Mouse (Mus musculus): ENCODE results near the gene Telo2. TPM values are rescaled to one million over a fixed set of nuclear protein-coding genes. Genes with fewer than 3 reads are reported as not detected.
A peak's percentile ranks its signal among the peaks of the same experiment; 100 is the strongest.

Telo2 gene
- total and polyA plus RNA-seq, 3 experiments, result 12.1 to 13.5 (median 12.7) TPM

GRCm38 (mm10) chr17:25077771-25078372, 37.9 kb downstream of the Telo2 start:
- no peaks in the 10 kb centered on the region for H3K27me3 ChIP-seq (ENCODE audit: control insufficient read depth, insufficient read depth, low read length)
- H3K4me1 ChIP-seq (ENCODE audit: control insufficient read depth, insufficient read depth, low read length), result peaks cover 19% of the 10 kb centered on the region
- peaks cover 7% of the 10 kb centered on the region for H3K36me3 ChIP-seq (ENCODE audit: control insufficient read depth, insufficient read depth, low read length)
- DNase-seq, result peak; percentile 81 to 84
- H3K4me3 ChIP-seq, result peak overlapping the region; percentile 81
- peak overlapping the region; percentile 90 for H3K9ac ChIP-seq (ENCODE audit: low read depth, low read length)
- H3K27ac ChIP-seq, result peak overlapping the region; percentile 99
- intact Hi-C loops (cut with DNase I), result loop anchor here (10.0 kb wide), 1 partner anchor 433 kb away; no protein-coding TSS in a partner anchor
- TF ChIP-seq POLR2A (IDR thresholded peaks at IDR 0.05; ENCODE audit: insufficient read depth, low read depth, low read length) (peak; percentile 52; the same call in 1 of the 2 replicates), CTCF (IDR thresholded peaks at IDR 0.05) (no peak), EP300 (IDR thresholded peaks at IDR 0.05; ENCODE audit: insufficient read depth, low read depth, low read length) (0 out of 2 replicates have a peak, but pooled peaks have one; percentile 43)
- WGBS, result 17% methylated on average over 13 of the region's 13 CpGs
- peaks cover 3% of the 10 kb centered on the region for H3K79me2 ChIP-seq (replicated peaks; ENCODE audit: control insufficient read depth, insufficient read depth, low read length)

GRCm38 (mm10) chr17:25076906-25077305, 38.9 kb downstream of the Telo2 start:
- TF ChIP-seq POLR2A (IDR thresholded peaks at IDR 0.05; ENCODE audit: insufficient read depth, low read depth, low read length) (no peak), EP300 (IDR thresholded peaks at IDR 0.05; ENCODE audit: insufficient read depth, low read depth, low read length) (no peak), CTCF (IDR thresholded peaks at IDR 0.05) (no peak)
- Histone ChIP-seq H3K27ac (peak overlapping the region; percentile 99), H3K36me3 (ENCODE audit: control insufficient read depth, insufficient read depth, low read length) (peaks cover 9% of the 10 kb centered on the region), H3K4me1 (ENCODE audit: control insufficient read depth, insufficient read depth, low read length) (peaks cover 18% of the 10 kb centered on the region), H3K79me2 (replicated peaks; ENCODE audit: control insufficient read depth, insufficient read depth, low read length) (peaks cover 3% of the 10 kb centered on the region), H3K9ac (ENCODE audit: low read depth, low read length) (peak overlapping the region; percentile 60), H3K27me3 (ENCODE audit: control insufficient read depth, insufficient read depth, low read length) (no peaks in the 10 kb centered on the region), H3K4me3 (peak overlapping the region; percentile 81)
- intact Hi-C loops (cut with DNase I), result loop anchor here (10.0 kb wide), 1 partner anchor 432 kb away; no protein-coding TSS in a partner anchor
- 60% methylated on average over 4 of the region's 4 CpGs for WGBS
- no peak for DNase-seq

- intact Hi-C loops (cut with DNase I), result no loop called here
- H3K27me3 ChIP-seq (ENCODE audit: control insufficient read depth, insufficient read depth, low read length), result no peaks in the 10 kb centered on the region
- H3K4me1 ChIP-seq (ENCODE audit: control insufficient read depth, insufficient read depth, low read length), result peaks cover 51% of the 10 kb centered on the region
- TF ChIP-seq EP300 (IDR thresholded peaks at IDR 0.05; ENCODE audit: insufficient read depth, low read depth, low read length) (no peak), POLR2A (IDR thresholded peaks at IDR 0.05; ENCODE audit: insufficient read depth, low read depth, low read length) (no peak), CTCF (IDR thresholded peaks at IDR 0.05) (no peak)
- peaks cover 39% of the 10 kb centered on the region for H3K36me3 ChIP-seq (ENCODE audit: control insufficient read depth, insufficient read depth, low read length)
- WGBS, result 39% methylated on average over 2 of the region's 2 CpGs
- H3K9ac ChIP-seq (ENCODE audit: low read depth, low read length), result no peak overlapping the region
- H3K27ac ChIP-seq, result peak overlapping the region; percentile 96
- peak overlapping the region; percentile 28; the same call in 1 of the 2 replicates for H3K4me3 ChIP-seq
- DNase-seq, result no peak
- peaks cover 2% of the 10 kb centered on the region; the same call in 1 of the 2 replicates for H3K79me2 ChIP-seq (replicated peaks; ENCODE audit: control insufficient read depth, insufficient read depth, low read length)
These were observed 47.1 kb downstream of the Telo2 start for GRCm38 (mm10) chr17:25068690-25069089.

- H3K4me1 ChIP-seq (ENCODE audit: control insufficient read depth, insufficient read depth, low read length), result peaks cover 55% of the 10 kb centered on the region
- DNase-seq, result peak; percentile 70 to 83
- H3K9ac ChIP-seq (ENCODE audit: low read depth, low read length), result peak overlapping the region; percentile 43
- intact Hi-C loops (cut with DNase I), result no loop called here
- TF ChIP-seq CTCF (IDR thresholded peaks at IDR 0.05) (no peak), EP300 (IDR thresholded peaks at IDR 0.05; ENCODE audit: insufficient read depth, low read depth, low read length) (peak; percentile 98), POLR2A (IDR thresholded peaks at IDR 0.05; ENCODE audit: insufficient read depth, low read depth, low read length) (peak; percentile 67)
- H3K36me3 ChIP-seq (ENCODE audit: control insufficient read depth, insufficient read depth, low read length), result peaks cover 42% of the 10 kb centered on the region
- H3K27ac ChIP-seq, result peak overlapping the region; percentile 96
- no peaks in the 10 kb centered on the region for H3K27me3 ChIP-seq (ENCODE audit: control insufficient read depth, insufficient read depth, low read length)
- 19% methylated on average over 8 of the region's 8 CpGs for WGBS
- peaks cover 2% of the 10 kb centered on the region; the same call in 1 of the 2 replicates for H3K79me2 ChIP-seq (replicated peaks; ENCODE audit: control insufficient read depth, insufficient read depth, low read length)
- H3K4me3 ChIP-seq, result peak overlapping the region; percentile 26
These were observed 48.3 kb downstream of the Telo2 start for GRCm38 (mm10) chr17:25067442-25067851.

- peaks cover 44% of the 10 kb centered on the region for H3K36me3 ChIP-seq (ENCODE audit: control insufficient read depth, insufficient read depth, low read length)
- peaks cover 2% of the 10 kb centered on the region; the same call in 1 of the 2 replicates for H3K79me2 ChIP-seq (replicated peaks; ENCODE audit: control insufficient read depth, insufficient read depth, low read length)
- peaks cover 56% of the 10 kb centered on the region for H3K4me1 ChIP-seq (ENCODE audit: control insufficient read depth, insufficient read depth, low read length)
- peak; percentile 53 to 58 for DNase-seq
- intact Hi-C loops (cut with DNase I), result no loop called here
- H3K4me3 ChIP-seq, result peak overlapping the region; percentile 26
- H3K9ac ChIP-seq (ENCODE audit: low read depth, low read length), result peak overlapping the region; percentile 18; the same call in 1 of the 2 replicates
- TF ChIP-seq CTCF (IDR thresholded peaks at IDR 0.05), result no peak
- peak; percentile 76; the same call in 1 of the 2 replicates for TF ChIP-seq POLR2A (IDR thresholded peaks at IDR 0.05; ENCODE audit: insufficient read depth, low read depth, low read length)
- TF ChIP-seq EP300 (IDR thresholded peaks at IDR 0.05; ENCODE audit: insufficient read depth, low read depth, low read length), result 0 out of 2 replicates have a peak, but pooled peaks have one; percentile 44
- 59% methylated on average over 7 of the region's 7 CpGs for WGBS
- H3K27ac ChIP-seq, result peak overlapping the region; percentile 96
- no peaks in the 10 kb centered on the region for H3K27me3 ChIP-seq (ENCODE audit: control insufficient read depth, insufficient read depth, low read length)
These were observed 49.2 kb downstream of the Telo2 start for GRCm38 (mm10) chr17:25066595-25066994.

GRCm38 (mm10) chr17:25065189-25065588, 50.6 kb downstream of the Telo2 start:
- Histone ChIP-seq H3K4me1 (ENCODE audit: control insufficient read depth, insufficient read depth, low read length) (peaks cover 51% of the 10 kb centered on the region), H3K9ac (ENCODE audit: low read depth, low read length) (no peak overlapping the region), H3K27ac (peak overlapping the region; percentile 96), H3K79me2 (replicated peaks; ENCODE audit: control insufficient read depth, insufficient read depth, low read length) (no peaks in the 10 kb centered on the region; the same call in 1 of the 2 replicates), H3K4me3 (no peak overlapping the region), H3K27me3 (ENCODE audit: control insufficient read depth, insufficient read depth, low read length) (no peaks in the 10 kb centered on the region), H3K36me3 (ENCODE audit: control insufficient read depth, insufficient read depth, low read length) (peaks cover 41% of the 10 kb centered on the region)
- no peak for DNase-seq
- intact Hi-C loops (cut with DNase I), result no loop called here
- TF ChIP-seq CTCF (IDR thresholded peaks at IDR 0.05) (no peak), EP300 (IDR thresholded peaks at IDR 0.05; ENCODE audit: insufficient read depth, low read depth, low read length) (no peak), POLR2A (IDR thresholded peaks at IDR 0.05; ENCODE audit: insufficient read depth, low read depth, low read length) (no peak)
- 50% methylated on average over 3 of the region's 3 CpGs for WGBS

All from heart, adult 2 months (tissue).